Mouse (Mus musculus) ZHBTc4 (cell line): ENCODE measurements around the gene H13.
"Not testable (repeated sequence)": the region's sequence is repeated elsewhere in the genome, so short reads cannot be mapped to it uniquely, and the experiment has no call there.

ENCODE experiments used
- DNase-seq: peaks from one replicate; pipeline ENCODE4 v3.0.0-alpha.2; 2011; ENCODE audit warnings: low read depth, low spot score

H13 gene

GRCm38 (mm10) chr2:152661163-152661562, 8.1 kb upstream of the H13 start:
- no peak for DNase-seq

DNA sequence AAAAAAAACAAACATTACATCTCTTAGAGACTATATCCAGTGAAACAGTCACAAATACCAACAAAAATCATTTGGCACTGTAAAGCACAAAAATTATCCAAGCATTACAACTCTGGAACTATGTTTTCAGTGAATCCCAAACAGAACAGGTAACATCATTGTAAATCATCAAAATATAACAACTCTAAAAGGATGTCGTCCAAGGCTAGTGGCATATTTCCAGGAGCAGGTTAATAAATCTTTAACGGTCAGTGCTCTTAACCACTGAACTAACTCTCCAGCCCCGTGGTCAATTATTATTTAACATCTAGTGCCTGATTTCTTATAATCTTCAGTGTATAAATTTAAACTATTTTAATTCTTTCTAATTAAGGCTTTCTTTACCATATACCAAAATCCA, 3.1 kb upstream of the H13 start:
- not testable (repeated sequence) for DNase-seq

GRCm38 (mm10) chr2:152669639-152670484, 601 bp downstream of the H13 start:
- peak; percentile 67 for DNase-seq

- DNase-seq = no peak
Measured at GRCm38 (mm10) chr2:152670983-152671641, 1.9 kb downstream of the H13 start.

GRCm38 (mm10) chr2:152671642-152671999, 2.4 kb downstream of the H13 start:
- peak; percentile 91 for DNase-seq

GRCm38 (mm10) chr2:152672166-152672565, 2.9 kb downstream of the H13 start:
- no peak for DNase-seq

- no peak for DNase-seq
Measured at GRCm38 (mm10) chr2:152674148-152674547, 4.9 kb downstream of the H13 start.

DNA sequence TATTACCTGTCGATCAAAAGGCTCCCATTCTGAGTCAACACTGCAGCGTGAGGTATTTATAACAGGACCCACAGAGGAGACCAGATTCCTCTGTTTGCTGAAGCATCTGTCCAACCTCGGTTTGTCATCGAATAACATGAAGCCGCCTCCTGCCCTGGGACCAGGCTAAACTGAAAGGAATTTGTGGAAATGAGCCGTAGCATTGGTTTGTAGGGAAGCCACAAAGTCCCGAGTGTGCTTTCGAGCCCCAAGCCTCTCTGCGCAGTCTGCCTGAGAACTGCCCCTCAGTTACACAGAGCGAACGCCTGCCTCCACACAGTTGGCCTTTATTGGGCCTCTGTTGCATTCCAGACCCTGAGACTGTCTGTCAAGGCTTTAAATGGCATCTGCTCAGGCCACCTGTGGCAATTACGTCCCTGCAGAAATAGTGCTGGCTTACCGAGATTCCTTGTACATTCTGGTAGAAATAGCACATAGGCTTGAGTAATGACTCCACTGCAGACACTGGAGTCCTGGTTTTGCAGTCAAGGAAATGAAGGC, 6.1 kb downstream of the H13 start:
- no peak for DNase-seq

- DNase-seq = peak; percentile 53
Measured at GRCm38 (mm10) chr2:152678302-152678701, 9.0 kb downstream of the H13 start.

GRCm38 (mm10) chr2:152678925-152679324, 9.7 kb downstream of the H13 start:
- DNase-seq = no peak

GRCm38 (mm10) chr2:152679701-152680355, 10.6 kb downstream of the H13 start:
- no peak for DNase-seq

DNA sequence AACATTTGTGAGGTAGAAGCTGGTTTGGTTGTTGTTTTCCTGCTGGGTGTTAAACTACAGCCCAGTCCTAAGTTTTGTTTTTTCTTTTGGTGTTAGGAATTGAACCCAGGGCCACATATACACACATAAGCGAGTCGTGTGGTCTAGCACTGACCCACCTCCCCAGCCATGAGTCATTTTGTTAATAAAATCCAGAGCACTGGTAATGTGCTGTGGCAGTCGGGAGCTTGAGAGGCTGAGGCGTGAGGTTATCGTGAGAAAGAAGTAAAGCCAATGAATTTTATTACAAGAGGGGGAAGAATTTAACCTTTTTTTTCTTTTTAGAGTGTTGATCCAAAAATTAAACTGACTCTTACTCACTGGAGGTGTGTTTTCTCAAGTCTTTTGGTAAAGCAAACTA, 13.8 kb downstream of the H13 start:
- DNase-seq = no peak

- no peak for DNase-seq
Measured at GRCm38 (mm10) chr2:152686399-152686798, 17.1 kb downstream of the H13 start.

DNA sequence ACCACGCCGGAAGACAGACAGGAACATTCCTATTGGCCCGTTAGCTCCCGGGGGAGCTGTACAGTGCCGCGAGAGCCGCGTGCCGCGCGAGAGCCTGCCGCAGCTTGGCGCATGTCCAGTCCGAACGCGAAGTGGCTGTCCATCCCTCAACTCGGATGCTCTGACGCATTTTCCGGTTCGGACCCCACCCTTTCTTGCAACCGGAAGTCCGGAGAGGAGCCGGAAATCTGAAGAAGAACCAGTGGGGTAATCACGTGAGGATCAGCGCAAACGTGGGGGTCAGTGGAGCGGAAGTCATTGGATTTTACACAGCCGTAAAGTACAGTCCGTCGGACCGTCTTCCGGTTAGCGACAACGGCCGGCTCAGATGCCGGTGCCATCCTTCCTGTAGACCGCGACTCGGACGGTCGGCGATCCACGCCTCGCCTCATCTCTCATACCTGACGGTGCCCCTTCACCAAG, 17.6 kb downstream of the H13 start, which contains the start of gene Mcts2:
TSS of gene Mcts2 (plus strand) at position 230 of the 462 bp plus-strand sequence.
- DNase-seq = peak; percentile 99

DNA sequence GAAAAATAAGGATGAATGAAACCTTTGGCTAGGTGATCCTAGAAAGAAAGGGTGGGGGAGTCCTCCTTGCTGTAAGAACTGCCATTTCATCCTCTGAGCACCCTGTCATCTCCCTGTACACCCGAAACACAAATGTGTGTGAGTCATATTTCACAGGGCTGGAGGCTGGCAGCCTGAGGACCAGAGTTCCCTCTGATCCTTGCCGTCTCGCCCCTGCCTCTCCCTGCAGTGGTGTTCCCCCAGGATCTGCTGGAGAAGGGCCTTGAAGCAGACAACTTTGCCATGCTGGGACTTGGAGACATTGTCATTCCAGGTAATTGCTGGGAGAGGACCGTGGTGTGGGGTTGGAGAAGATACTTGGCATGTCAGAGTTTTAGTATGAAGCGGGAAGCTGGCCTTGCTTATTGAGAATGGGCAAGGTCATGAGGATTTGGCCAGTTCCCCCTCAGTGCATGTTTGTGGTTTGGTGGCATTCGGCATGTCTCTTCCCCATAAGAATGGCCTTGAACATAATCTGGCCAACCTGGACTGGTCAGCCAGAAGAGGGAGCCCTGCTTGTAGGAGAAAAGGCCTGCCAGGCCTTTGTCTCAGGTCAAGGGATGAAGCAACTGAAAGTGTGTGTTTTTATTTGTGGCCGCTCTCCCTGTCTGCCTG, 22.4 kb downstream of the H13 start:
- DNase-seq = no peak

DNA sequence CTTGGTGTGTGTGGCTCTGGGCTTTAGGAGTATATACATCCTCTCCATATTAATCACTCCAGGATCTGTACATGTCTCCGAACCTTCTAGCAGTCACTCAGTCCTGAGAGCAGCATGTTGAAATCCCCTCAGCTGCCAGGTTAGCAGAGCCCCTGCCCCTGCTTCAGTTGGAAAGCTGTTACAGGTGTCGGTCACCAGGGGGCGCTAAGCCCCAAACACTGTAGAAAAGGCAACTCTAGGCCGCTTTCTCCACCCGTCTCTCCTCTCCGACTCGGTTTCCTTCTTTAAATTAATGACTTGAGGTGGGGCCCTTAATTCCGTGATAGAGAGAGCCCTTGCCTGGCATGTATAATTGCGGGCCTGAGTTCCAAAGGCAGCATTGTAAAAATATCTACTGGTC, 24.0 kb downstream of the H13 start:
- peak; percentile 87 for DNase-seq

DNA sequence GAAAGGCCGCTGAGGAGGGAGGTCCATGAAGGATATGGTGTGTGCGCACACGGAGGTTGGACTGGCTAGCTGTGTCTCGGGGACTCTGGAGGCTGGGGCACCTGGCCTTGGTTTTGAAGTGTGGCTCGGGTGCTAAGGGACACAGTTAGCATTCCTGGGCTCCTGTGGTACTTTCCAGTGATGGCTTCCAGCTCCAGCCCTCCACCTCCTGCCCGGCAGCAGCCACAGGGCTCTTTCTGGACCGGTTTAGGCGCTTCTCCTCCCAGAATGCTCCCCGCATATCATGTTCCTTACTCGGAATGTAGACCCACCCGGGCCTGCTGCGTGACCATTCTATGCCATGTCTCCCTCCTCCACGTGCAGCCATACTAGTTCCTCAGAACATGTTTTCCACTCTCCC, 24.5 kb downstream of the H13 start:
- no peak for DNase-seq

GRCm38 (mm10) chr2:152694708-152695107, 25.4 kb downstream of the H13 start:
- DNase-seq = no peak

DNA sequence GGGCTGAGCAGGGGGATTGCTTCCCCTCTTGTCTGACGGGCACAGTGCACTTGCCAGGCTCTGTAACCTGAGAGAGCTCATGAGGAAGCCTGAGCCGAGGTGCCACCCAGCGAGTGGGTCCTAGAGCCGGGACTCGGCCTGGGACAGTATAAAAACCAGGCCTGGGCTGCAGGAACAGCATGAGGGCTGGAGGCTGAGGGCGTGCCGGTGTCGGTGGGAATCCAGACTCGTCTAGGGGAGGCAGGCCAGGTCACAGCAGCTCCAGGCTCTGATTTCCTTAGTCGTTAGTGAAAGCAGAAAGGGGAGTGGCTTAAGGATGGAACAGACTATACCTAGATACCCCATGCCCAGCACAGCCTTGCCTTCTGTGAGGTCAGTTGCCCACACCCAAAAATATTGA, 26.8 kb downstream of the H13 start:
- peak; percentile 80 for DNase-seq

GRCm38 (mm10) chr2:152696476-152697164, 27.4 kb downstream of the H13 start:
- DNase-seq = peak; percentile 93

DNA sequence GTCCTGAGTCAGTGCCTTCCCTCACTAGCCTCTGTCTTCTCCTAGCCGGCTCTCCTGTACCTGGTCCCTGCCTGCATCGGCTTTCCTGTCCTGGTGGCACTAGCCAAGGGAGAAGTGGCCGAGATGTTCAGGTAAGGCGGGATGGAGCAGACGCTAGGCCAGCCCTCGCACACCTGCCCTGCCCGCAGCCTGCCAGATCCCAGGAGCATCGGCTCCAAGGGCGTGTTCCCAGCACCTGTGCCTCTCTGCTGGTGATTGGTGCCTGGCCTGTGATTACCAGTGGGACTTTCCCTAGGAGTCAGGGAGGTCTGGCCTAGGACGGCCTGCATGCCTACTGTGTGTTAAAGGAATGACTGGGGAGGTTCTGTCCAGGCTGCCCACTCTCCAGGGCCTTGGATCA, 30.9 kb downstream of the H13 start:
- DNase-seq = no peak
